Mouse (Mus musculus): ENCODE measurements around the gene Olfr666.

DNA sequence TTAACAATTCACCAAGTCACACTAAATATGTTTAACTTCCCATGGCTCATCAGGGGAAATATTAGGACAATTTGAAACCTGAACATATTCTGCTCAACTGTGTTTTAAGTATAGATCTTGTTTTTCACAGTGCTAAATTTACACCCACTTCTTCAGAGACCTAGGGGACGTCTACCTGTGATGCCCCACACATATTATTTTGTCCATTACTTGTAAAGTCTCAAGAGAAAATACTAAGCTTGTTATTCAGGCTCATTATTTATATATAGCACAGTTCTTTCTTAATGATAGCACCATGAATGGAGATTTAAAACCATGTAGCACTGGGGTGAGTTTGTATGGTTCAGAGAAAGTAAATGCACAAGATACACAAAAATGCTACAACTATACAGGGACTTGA, 18.0 kb downstream of the Olfr666 start, which contains the start of gene Olfr665:
- no peak for TF ChIP-seq ETS1 (IDR thresholded peaks at IDR 0.05; ENCODE audit: low read depth, low read length)
- TF ChIP-seq POLR2A (IDR thresholded peaks at IDR 0.05; ENCODE audit: control insufficient read depth in 1 of 2, insufficient read depth in 1 of 2, low read depth in 1 of 2, low read length in 2 of 2, poor library complexity in 1 of 2), result no peak
- TF ChIP-seq USF1 (IDR thresholded peaks at IDR 0.05; ENCODE audit: low read depth, low read length), result no peak
- TF ChIP-seq CTCF (IDR thresholded peaks at IDR 0.05 in 2 of 3, conservative IDR thresholded peaks at IDR 0.05 in 1 of 3; ENCODE audit: control insufficient read depth in 1 of 3, insufficient read depth in 1 of 3, low read depth in 2 of 3, low read length in 3 of 3, poor library complexity in 1 of 3, severe bottlenecking in 1 of 3), result no peak
- no peak for TF ChIP-seq EP300 (IDR thresholded peaks at IDR 0.05; ENCODE audit: low read depth in 1 of 2, low read length in 2 of 2)
- TF ChIP-seq MAZ (IDR thresholded peaks at IDR 0.05; ENCODE audit: low read depth, low read length), result no peak
- TF ChIP-seq POLR2AphosphoS5 (IDR thresholded peaks at IDR 0.05; ENCODE audit: borderline replicate concordance, low read depth, low read length), result no peak
- TF ChIP-seq TCF12 (IDR thresholded peaks at IDR 0.05; ENCODE audit: low read depth, low read length), result no peak
- TF ChIP-seq ZNF384 (IDR thresholded peaks at IDR 0.05; ENCODE audit: low read depth, low read length), result no peak
- TF ChIP-seq GATA1 (IDR thresholded peaks at IDR 0.05; ENCODE audit: low read depth, low read length), result no peak
- TF ChIP-seq BHLHE40 (IDR thresholded peaks at IDR 0.05; ENCODE audit: borderline replicate concordance, low read depth, low read length), result no peak
- no peak for TF ChIP-seq ZKSCAN1 (IDR thresholded peaks at IDR 0.05; ENCODE audit: low read depth, low read length)
- no peak for TF ChIP-seq KAT2A (conservative IDR thresholded peaks at IDR 0.05; ENCODE audit: low read depth, low read length)
- TF ChIP-seq USF2 (IDR thresholded peaks at IDR 0.05; ENCODE audit: borderline replicate concordance in 1 of 2, insufficient read depth in 1 of 2, low read depth in 1 of 2, low read length in 2 of 2), result no peak

All from MEL (cell line).